Mouse (Mus musculus): ENCODE measurements around the gene Pald1. TPM values are rescaled to one million over a fixed set of nuclear protein-coding genes. Genes with fewer than 3 reads are reported as not detected.

The Pald1 gene
- polyA plus RNA-seq, 1 experiment: 22.9 TPM

GRCm38 (mm10) chr10:61277051-61277450, 106.3 kb downstream of the Pald1 start:
- Histone ChIP-seq H3K4me3 (ENCODE audit: insufficient read depth, low read depth, low read length) (no peak overlapping the region), H3K4me1 (ENCODE audit: control insufficient read depth, insufficient read depth, insufficient read length, low read length) (no peaks in the 10 kb centered on the region; the same call in 1 of the 2 replicates), H3K27ac (replicated peaks; ENCODE audit: low read depth, low read length) (no peak overlapping the region)

DNA sequence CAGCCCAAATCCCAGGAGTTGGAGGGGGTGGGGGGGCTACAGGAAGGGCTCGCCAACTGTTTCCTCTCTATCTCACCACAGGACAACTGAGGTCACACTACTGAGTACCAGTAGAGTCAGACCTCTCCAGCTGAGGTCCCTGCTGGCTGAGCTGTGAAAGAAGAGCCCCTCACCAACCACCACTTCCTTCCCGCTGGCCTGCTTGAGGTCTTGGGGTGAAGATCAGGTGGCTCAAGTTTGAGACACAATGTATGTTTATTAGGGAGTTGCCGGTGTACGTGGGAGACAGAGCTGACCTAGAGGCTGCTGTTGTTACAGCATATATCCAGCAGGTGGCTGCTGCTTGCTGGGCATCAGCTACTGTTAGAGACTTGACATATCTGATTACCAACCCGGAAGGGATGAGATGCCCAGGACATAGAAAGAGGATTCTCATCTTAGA, 107.6 kb downstream of the Pald1 start:
- Histone ChIP-seq H3K27ac (replicated peaks; ENCODE audit: low read depth, low read length) (no peak overlapping the region), H3K4me1 (ENCODE audit: control insufficient read depth, insufficient read depth, insufficient read length, low read length) (no peaks in the 10 kb centered on the region; the same call in 1 of the 2 replicates)

DNA sequence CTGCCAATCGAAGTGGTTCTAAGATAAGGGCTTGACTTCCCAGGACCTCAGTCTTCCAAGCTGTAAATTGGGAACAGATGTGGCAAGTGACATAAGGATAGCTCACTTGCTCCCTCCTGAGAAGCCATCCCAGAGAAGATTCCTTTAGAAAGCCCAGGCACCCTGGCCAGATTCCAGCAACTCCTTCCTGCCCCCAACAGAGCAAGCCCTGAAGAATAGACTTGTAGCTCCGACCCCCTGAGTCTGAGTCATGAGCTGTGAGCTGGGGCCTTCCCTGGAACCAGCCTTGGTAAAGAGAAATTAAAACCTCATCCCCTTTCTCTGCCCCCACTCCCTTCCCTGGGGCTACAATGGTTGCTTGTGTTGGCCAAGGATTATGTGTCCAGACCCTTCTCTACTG, 108.8 kb downstream of the Pald1 start:
- H3K4me3 ChIP-seq (ENCODE audit: insufficient read depth, low read depth, low read length): no peak overlapping the region
- H3K27ac ChIP-seq (replicated peaks; ENCODE audit: low read depth, low read length): no peak overlapping the region
- no peaks in the 10 kb centered on the region; the same call in 1 of the 2 replicates for H3K4me1 ChIP-seq (ENCODE audit: control insufficient read depth, insufficient read depth, insufficient read length, low read length)

More for the DNA sequence above, 107.6 kb downstream of the Pald1 start:
- no peak overlapping the region for H3K4me3 ChIP-seq (ENCODE audit: insufficient read depth, low read depth, low read length)

DNA sequence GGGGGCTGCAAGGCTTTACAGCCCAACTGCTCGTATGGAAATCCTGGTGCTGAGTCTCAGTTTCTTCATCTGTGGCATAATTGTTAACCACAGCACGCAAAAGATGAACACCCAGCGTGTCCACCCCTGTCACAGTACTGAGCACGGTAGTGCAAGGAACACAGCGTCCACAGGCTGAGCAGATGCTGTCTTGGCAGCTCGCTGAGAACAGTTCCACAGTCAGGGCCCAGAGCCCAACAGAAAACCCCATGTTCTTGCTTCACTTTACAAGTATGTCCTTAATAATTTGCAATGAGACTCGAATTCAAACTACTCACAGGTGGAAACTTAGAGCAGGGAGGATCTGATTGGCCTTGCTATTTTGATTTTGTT, 109.5 kb downstream of the Pald1 start:
- Histone ChIP-seq H3K4me3 (ENCODE audit: insufficient read depth, low read depth, low read length) (no peak overlapping the region), H3K4me1 (ENCODE audit: control insufficient read depth, insufficient read depth, insufficient read length, low read length) (no peaks in the 10 kb centered on the region; the same call in 1 of the 2 replicates), H3K27ac (replicated peaks; ENCODE audit: low read depth, low read length) (no peak overlapping the region)

- peak within 1 kb of the TSS; percentile 47 for H3K4me3 ChIP-seq (ENCODE audit: insufficient read depth, low read depth, low read length)
- H3K4me1 ChIP-seq (ENCODE audit: control insufficient read depth, insufficient read depth, insufficient read length, low read length): no peaks in the 10 kb centered on the region; the same call in 1 of the 2 replicates
- no peak within 1 kb of the TSS for H3K27ac ChIP-seq (replicated peaks; ENCODE audit: low read depth, low read length)
Observed at GRCm38 (mm10) chr10:61273081-61273843, 110.1 kb downstream of the Pald1 start, which contains the start of gene Adamts14. TSS of gene Adamts14 (minus strand) at chr10:61273438.

- H3K27ac ChIP-seq (replicated peaks; ENCODE audit: low read depth, low read length): no peak overlapping the region
- H3K4me1 ChIP-seq (ENCODE audit: control insufficient read depth, insufficient read depth, insufficient read length, low read length): no peaks in the 10 kb centered on the region
- peak overlapping the region; percentile 47 for H3K4me3 ChIP-seq (ENCODE audit: insufficient read depth, low read depth, low read length)
Observed at GRCm38 (mm10) chr10:61272631-61273030, 110.7 kb downstream of the Pald1 start.

DNA sequence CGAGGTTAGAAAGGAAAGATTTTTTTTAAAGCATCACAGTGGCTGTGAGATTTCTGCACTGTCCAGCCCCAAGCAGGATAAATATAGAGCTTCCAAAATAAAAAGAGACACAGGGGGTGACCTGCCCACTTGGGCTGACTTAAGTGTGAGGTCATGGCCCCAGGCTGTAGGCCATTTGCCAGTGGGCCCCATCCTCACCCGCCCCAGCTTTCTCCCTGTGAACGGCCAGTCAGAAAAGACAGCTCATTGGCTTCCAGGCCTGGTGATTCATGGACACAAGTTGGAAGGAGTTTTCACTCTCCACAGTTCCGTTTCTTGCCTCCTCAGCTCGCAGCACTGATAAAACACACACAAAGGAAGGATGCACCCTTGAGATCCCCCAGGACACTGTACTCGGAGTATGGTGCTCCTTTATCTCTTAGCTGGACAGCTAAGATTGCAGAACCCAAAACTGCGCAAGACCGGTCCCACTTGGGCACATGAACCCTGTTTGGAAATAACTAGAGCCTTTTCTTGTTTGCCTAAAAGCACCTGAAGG, 111.2 kb downstream of the Pald1 start:
- Histone ChIP-seq H3K27ac (replicated peaks; ENCODE audit: low read depth, low read length) (no peak overlapping the region), H3K4me3 (ENCODE audit: insufficient read depth, low read depth, low read length) (no peak overlapping the region), H3K4me1 (ENCODE audit: control insufficient read depth, insufficient read depth, insufficient read length, low read length) (no peaks in the 10 kb centered on the region)

Other genes with a start within 250 kb of the Pald1 start
- gene Sgpl1, start 235.8 kb downstream of the Pald1 start, polyA plus RNA-seq (2012; ENCODE audit: insufficient read depth, insufficient read length, missing spikeins): 43.9 and 46.2 TPM in 2 replicates
- gene Tbata, start 211.6 kb downstream of the Pald1 start, polyA plus RNA-seq (2012; ENCODE audit: insufficient read depth, insufficient read length, missing spikeins): not detected in 2 replicates
- gene Adamts14, start 110.1 kb downstream of the Pald1 start, polyA plus RNA-seq (2012; ENCODE audit: insufficient read depth, insufficient read length, missing spikeins): 0.20 TPM in 1 of 2 replicates, not detected in the other
- gene Prf1, start 85.7 kb downstream of the Pald1 start, polyA plus RNA-seq (2012; ENCODE audit: insufficient read depth, insufficient read length, missing spikeins): not detected in 2 replicates
- not detected in 2 replicates for gene Nodal, start 34.4 kb upstream of the Pald1 start, polyA plus RNA-seq (2012; ENCODE audit: insufficient read depth, insufficient read length, missing spikeins)
- 81.2 and 120 TPM in 2 replicates for gene Eif4ebp2, start 69.1 kb upstream of the Pald1 start, polyA plus RNA-seq (2012; ENCODE audit: insufficient read depth, insufficient read length, missing spikeins)
- gene Lrrc20, start 92.3 kb upstream of the Pald1 start, polyA plus RNA-seq (2012; ENCODE audit: insufficient read depth, insufficient read length, missing spikeins): 9.1 and 11.6 TPM in 2 replicates
- 0.42 and 0.99 TPM in 2 replicates for gene Npffr1, start 212.0 kb upstream of the Pald1 start, polyA plus RNA-seq (2012; ENCODE audit: insufficient read depth, insufficient read length, missing spikeins)